Mouse (Mus musculus): ENCODE results near the gene Egfr. TPM values are rescaled to one million over a fixed set of nuclear protein-coding genes. Genes with fewer than 3 reads are reported as not detected.

Egfr gene
- total and polyA plus RNA-seq, 3 experiments, result 0.26 TPM; not detected in 2

GRCm38 (mm10) chr11:16767984-16768383 lies 16.0 kb downstream of the Egfr start:
- no peaks in the 10 kb centered on the region for H3K79me2 ChIP-seq (replicated peaks; ENCODE audit: control insufficient read depth, extremely low read depth, insufficient read depth, poor library complexity, severe bottlenecking)
- H3K36me3 ChIP-seq (replicated peaks in 1 of 2; ENCODE audit: control insufficient read depth in 1 of 2, insufficient read depth in 1 of 2, low read length in 1 of 2), result no peaks in the 10 kb centered on the region
- H3K9ac ChIP-seq (ENCODE audit: insufficient read depth, low read depth), result no peak overlapping the region
- H3K4me2 ChIP-seq (ENCODE audit: insufficient read depth, low read depth, poor library complexity, severe bottlenecking), result no peak overlapping the region
- no peak for DNase-seq (ENCODE audit: extremely low read depth)
- no peak overlapping the region for H3K4me3 ChIP-seq (replicated peaks in 1 of 3; ENCODE audit: low read depth in 2 of 3, low read length in 2 of 3, poor library complexity in 1 of 3)
- H3K27ac ChIP-seq (ENCODE audit: insufficient read depth, low read depth), result no peak overlapping the region
- H3K9me3 ChIP-seq (replicated peaks; ENCODE audit: low read length), result no peaks in the 10 kb centered on the region
- in situ Hi-C loops (cut with MboI; ENCODE audit: low pct_ligation_motif_present, low pct_unique_long_range_greater_than_20kb, low sequenced_read_pairs) (no loop called here), dilution Hi-C loops (cut with MboI; ENCODE audit: extremely low pct_ligation_motif_present, extremely low pct_unique_long_range_greater_than_20kb, low sequenced_read_pairs) (no loop called here)
- H3K27me3 ChIP-seq (replicated peaks), result no peaks in the 10 kb centered on the region
- TF ChIP-seq EP300 (IDR thresholded peaks at IDR 0.05; ENCODE audit: low read length) (no peak), CTCF (conservative IDR thresholded peaks at IDR 0.05 in 1 of 2, IDR thresholded peaks at IDR 0.05 in 1 of 2; ENCODE audit: low read depth in 2 of 2, low read length in 2 of 2) (no peak), MAFK (IDR thresholded peaks at IDR 0.05; ENCODE audit: insufficient replicate concordance, low read length) (no peak), CHD1 (IDR thresholded peaks at IDR 0.05; ENCODE audit: low read depth, low read length) (no peak), ZC3H11A (IDR thresholded peaks at IDR 0.05; ENCODE audit: low read depth, low read length) (no peak), IRF4 (IDR thresholded peaks at IDR 0.05; ENCODE audit: low read depth, low read length) (no peak)
- H3K4me1 ChIP-seq (ENCODE audit: control insufficient read depth in 1 of 2, insufficient read depth in 2 of 2), result peaks cover 13 to 27% of the 10 kb centered on the region in 2 experiments; a peak in 3 of 4 replicates

- Histone ChIP-seq H3K4me1 (ENCODE audit: control insufficient read depth in 1 of 2, insufficient read depth in 2 of 2) (peaks cover 13 to 32% of the 10 kb centered on the region in 2 experiments; a peak in 3 of 4 replicates), H3K9me3 (replicated peaks; ENCODE audit: low read length) (no peaks in the 10 kb centered on the region), H3K4me2 (ENCODE audit: insufficient read depth, low read depth, poor library complexity, severe bottlenecking) (no peak overlapping the region), H3K4me3 (replicated peaks in 1 of 3; ENCODE audit: low read depth in 2 of 3, low read length in 2 of 3, poor library complexity in 1 of 3) (no peak overlapping the region), H3K79me2 (replicated peaks; ENCODE audit: control insufficient read depth, extremely low read depth, insufficient read depth, poor library complexity, severe bottlenecking) (no peaks in the 10 kb centered on the region), H3K36me3 (replicated peaks in 1 of 2; ENCODE audit: control insufficient read depth in 1 of 2, insufficient read depth in 1 of 2, low read length in 1 of 2) (no peaks in the 10 kb centered on the region), H3K27ac (ENCODE audit: insufficient read depth, low read depth) (no peak overlapping the region), H3K9ac (ENCODE audit: insufficient read depth, low read depth) (no peak overlapping the region), H3K27me3 (replicated peaks) (no peaks in the 10 kb centered on the region)
- no peak for DNase-seq (ENCODE audit: extremely low read depth)
- TF ChIP-seq RCOR1 (conservative IDR thresholded peaks at IDR 0.05; ENCODE audit: low read depth, low read length), result no peak
- TF ChIP-seq KAT2A (IDR thresholded peaks at IDR 0.05; ENCODE audit: insufficient replicate concordance, low read length), result no peak
- no peak for TF ChIP-seq MAZ (IDR thresholded peaks at IDR 0.05; ENCODE audit: low read depth, low read length)
- TF ChIP-seq MEF2A (IDR thresholded peaks at IDR 0.05; ENCODE audit: borderline replicate concordance, low read depth, low read length), result no peak
- TF ChIP-seq NRF1 (IDR thresholded peaks at IDR 0.05; ENCODE audit: low read depth, low read length), result no peak
- TF ChIP-seq POLR2A (IDR thresholded peaks at IDR 0.05; ENCODE audit: low read depth, low read length), result no peak
- no peak for TF ChIP-seq RAD21 (IDR thresholded peaks at IDR 0.05; ENCODE audit: low read depth, low read length)
- no peak for TF ChIP-seq CHD1 (IDR thresholded peaks at IDR 0.05; ENCODE audit: low read depth, low read length)
- TF ChIP-seq MXI1 (IDR thresholded peaks at IDR 0.05; ENCODE audit: low read depth, low read length), result no peak
- no peak for TF ChIP-seq TCF12 (IDR thresholded peaks at IDR 0.05; ENCODE audit: low read depth, low read length)
- TF ChIP-seq HCFC1 (IDR thresholded peaks at IDR 0.05; ENCODE audit: low read depth, low read length), result no peak
- no peak for TF ChIP-seq JUND (conservative IDR thresholded peaks at IDR 0.05; ENCODE audit: low read depth, low read length)
- no peak for TF ChIP-seq ZNF384 (IDR thresholded peaks at IDR 0.05; ENCODE audit: low read depth, low read length)
- TF ChIP-seq MYC (IDR thresholded peaks at IDR 0.05; ENCODE audit: low read depth, low read length), result no peak
- TF ChIP-seq USF2 (conservative IDR thresholded peaks at IDR 0.05; ENCODE audit: low read depth, low read length), result no peak
- no peak for TF ChIP-seq IRF4 (IDR thresholded peaks at IDR 0.05; ENCODE audit: low read depth, low read length)
- no peak for TF ChIP-seq ZMIZ1 (IDR thresholded peaks at IDR 0.05; ENCODE audit: low read depth, low read length)
- dilution Hi-C loops (cut with MboI; ENCODE audit: extremely low pct_ligation_motif_present, extremely low pct_unique_long_range_greater_than_20kb, low sequenced_read_pairs), result no loop called here
- in situ Hi-C loops (cut with MboI; ENCODE audit: low pct_ligation_motif_present, low pct_unique_long_range_greater_than_20kb, low sequenced_read_pairs), result no loop called here
These were observed 17.3 kb downstream of the Egfr start for GRCm38 (mm10) chr11:16769276-16769675.

Measured in CH12.LX (cell line).